Mouse (Mus musculus) C2C12 (cell line): Measurements from ENCODE around the gene Auts2.

Experiments used
- CTCF ChIP-seq: IDR thresholded peaks from one replicate; pipeline ENCODE4 v1.5.1; 2011; ENCODE audit not compliant: control insufficient read depth, insufficient read depth, insufficient read length
- MAX ChIP-seq: IDR thresholded peaks from one replicate; pipeline ENCODE4 v1.6.1; 2011; ENCODE audit warnings: mild to moderate bottlenecking, control low read depth

DNA sequence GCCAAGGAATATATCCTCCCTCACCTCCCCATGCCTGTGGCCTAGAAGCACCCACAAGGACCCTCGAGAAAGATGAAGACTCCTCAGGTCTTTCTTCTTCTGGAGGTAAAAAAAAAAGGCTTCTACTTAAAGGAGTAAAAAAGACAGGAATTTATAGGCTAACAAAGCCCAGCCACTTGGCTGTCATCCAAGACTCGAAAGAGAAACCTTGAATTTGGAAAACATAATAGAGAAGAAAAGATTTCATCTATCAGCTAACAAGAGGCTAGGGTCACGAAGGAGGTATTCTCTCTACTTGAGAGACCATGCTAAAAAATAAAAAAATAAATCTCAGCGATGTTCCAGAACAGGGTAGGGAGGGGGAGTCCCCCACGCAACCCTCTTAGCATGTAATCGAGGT is 793.9 kb downstream of the Auts2 start:
- TF ChIP-seq CTCF = no peak
- TF ChIP-seq MAX = no peak
